Comparison of ENCODE assay signal across 8 mouse cellular contexts in the genomic region with DNA sequence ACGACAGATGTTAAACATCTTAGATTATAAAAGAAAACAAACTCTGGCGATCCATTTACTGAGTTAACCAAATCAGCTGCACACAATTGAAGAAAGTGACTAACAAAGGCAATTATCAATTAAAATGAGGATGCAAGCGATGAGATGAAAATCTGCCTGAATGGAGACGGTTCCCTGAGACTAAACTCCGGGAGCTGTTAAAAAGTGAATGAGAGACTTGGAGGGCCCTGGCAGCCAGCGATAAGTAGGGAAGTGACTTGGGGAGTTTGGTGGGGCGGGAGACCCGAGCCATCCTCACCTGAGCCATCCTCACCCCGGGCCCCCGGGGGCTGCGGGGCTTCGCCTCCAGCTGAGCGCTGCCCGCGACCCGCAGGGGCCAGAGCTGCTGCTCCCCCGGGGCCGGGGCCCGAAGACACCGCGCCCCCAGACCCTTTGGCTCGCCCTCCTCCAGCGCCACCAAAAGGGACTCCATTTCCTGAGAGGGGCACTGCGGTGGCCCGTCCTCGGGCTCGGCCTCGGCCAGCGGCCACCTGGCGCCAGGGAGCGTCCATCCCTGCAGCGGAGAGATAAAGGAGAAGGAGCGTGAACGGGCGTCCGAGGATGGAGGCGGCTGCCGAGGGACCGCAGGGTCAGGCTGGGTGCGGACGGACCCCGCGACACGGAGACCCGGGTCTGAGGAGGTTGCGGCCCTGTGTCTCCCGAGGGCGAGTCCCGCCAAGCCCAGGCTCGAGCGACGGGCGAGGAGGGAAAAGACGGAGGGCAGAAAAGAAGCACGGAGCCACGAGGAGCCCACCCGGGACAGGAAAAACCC. TPM values are rescaled to one million over a fixed set of nuclear protein-coding genes. Genes with fewer than 3 reads are reported as not detected.
DNase-seq lines count a peak whose midpoint lies in the region; ATAC-seq and TF ChIP-seq lines count a peak whose summit lies in the region.

No protein-coding gene starts in this region.

- H3K27me3 ChIP-seq in Patski = no peaks in the 10 kb centered on the region
- no peaks in the 10 kb centered on the region for H3K27me3 ChIP-seq in embryonic facial prominence, embryonic 14.5 days (replicated peaks; ENCODE audit: control insufficient read depth, insufficient read depth, low read length)
- no peaks in the 10 kb centered on the region for H3K27me3 ChIP-seq in heart, embryonic 16.5 days (ENCODE audit: control insufficient read depth, insufficient read depth, low read length)
- no peaks in the 10 kb centered on the region for H3K27me3 ChIP-seq in liver, adult 2 months (ENCODE audit: control insufficient read depth, insufficient read depth, low read length)
- no peaks in the 10 kb centered on the region for H3K27me3 ChIP-seq in neural tube, embryonic 14.5 days (ENCODE audit: control insufficient read depth, insufficient read depth, low read length)

- H3K4me2 ChIP-seq in embryonic facial prominence, embryonic 14.5 days (ENCODE audit: low read depth, low read length) = peak overlapping the region; percentile 69
- peak overlapping the region; percentile 77 for H3K4me2 ChIP-seq in heart, embryonic 16.5 days (ENCODE audit: low read depth, low read length)
- peak overlapping the region; percentile 65 for H3K4me2 ChIP-seq in neural tube, embryonic 14.5 days (ENCODE audit: low read depth, low read length)

- peaks cover 6% of the 10 kb centered on the region; the same call in 1 of the 2 replicates for H3K79me2 ChIP-seq in liver, adult 2 months (ENCODE audit: control insufficient read depth, insufficient read depth, low read length)

- H3K9me3 ChIP-seq in embryonic facial prominence, embryonic 14.5 days (ENCODE audit: control insufficient read depth, low read length) = no peaks in the 10 kb centered on the region
- H3K9me3 ChIP-seq in heart, embryonic 16.5 days (replicated peaks; ENCODE audit: control insufficient read depth, low read length) = peaks cover 2% of the 10 kb centered on the region; the same call in 1 of the 2 replicates
- no peaks in the 10 kb centered on the region for H3K9me3 ChIP-seq in neural tube, embryonic 14.5 days (ENCODE audit: control insufficient read depth, low read length)

- under 1% methylated on average over 42 of the region's 57 CpGs for WGBS in embryonic facial prominence, embryonic 14.5 days
- WGBS in heart, embryonic 16.5 days = under 1% methylated on average over 57 of the region's 57 CpGs
- WGBS in liver, adult 2 months = 1% methylated on average over 57 of the region's 57 CpGs
- under 1% methylated on average over 56 of the region's 57 CpGs for WGBS in neural tube, embryonic 14.5 days

- peak overlapping the region; percentile 93 for H3K4me3 ChIP-seq in embryonic facial prominence, embryonic 14.5 days (ENCODE audit: low read depth, low read length)
- peak overlapping the region; percentile 60 for H3K4me3 ChIP-seq in heart, embryonic 16.5 days (ENCODE audit: low read length)
- peak overlapping the region; percentile 90 for H3K4me3 ChIP-seq in liver, adult 2 months (ENCODE audit: insufficient read depth, low read depth, low read length)
- H3K4me3 ChIP-seq in neural tube, embryonic 14.5 days (ENCODE audit: low read depth, low read length) = peak overlapping the region; percentile 92

- peak; percentile 55 for ATAC-seq in Patski
- peak; percentile 72 for ATAC-seq in embryonic facial prominence, embryonic 14.5 days (ENCODE audit: low read depth)
- ATAC-seq in heart, embryonic 16.5 days (replicated peaks; ENCODE audit: extremely low read depth, insufficient read depth, low FRiP score) = peak; percentile 62
- ATAC-seq in neural tube, embryonic 14.5 days (ENCODE audit: low read depth) = peak; percentile 72

- POLR2A ChIA-PET in Patski (lab: Charles Lee) = interaction anchor here (0.6 to 0.7 kb wide), 3 partner anchors 9 to 209 kb away, joined by 3 to 7 read pairs (median 3); no protein-coding TSS in a partner anchor

- no peak for TF ChIP-seq POLR2A in liver, adult 2 months (IDR thresholded peaks at IDR 0.05; ENCODE audit: extremely low read depth, insufficient read depth, low read length)

- H3K9ac ChIP-seq in embryonic facial prominence, embryonic 14.5 days (ENCODE audit: low read depth, low read length) = peak overlapping the region; percentile 90
- H3K9ac ChIP-seq in heart, embryonic 16.5 days (ENCODE audit: low read length) = peak overlapping the region; percentile 73
- H3K9ac ChIP-seq in liver, adult 2 months (ENCODE audit: low read depth, low read length) = peak overlapping the region; percentile 93
- peak overlapping the region; percentile 84 for H3K9ac ChIP-seq in neural tube, embryonic 14.5 days (replicated peaks; ENCODE audit: low read depth, low read length)

- TF ChIP-seq CTCF in Patski (IDR thresholded peaks at IDR 0.05) = no peak
- TF ChIP-seq CTCF in liver, adult 2 months (IDR thresholded peaks at IDR 0.05; ENCODE audit: low read depth, low read length) = no peak

- H3K27ac ChIP-seq in embryonic facial prominence, embryonic 14.5 days (replicated peaks; ENCODE audit: low read depth, low read length) = peak overlapping the region; percentile 58; the same call in 1 of the 2 replicates
- 0 out of 2 replicates have a peak overlapping the region, but pooled peaks have one; percentile 23 for H3K27ac ChIP-seq in heart, embryonic 16.5 days (ENCODE audit: low read length)
- peak overlapping the region; percentile 68 for H3K27ac ChIP-seq in liver, adult 2 months (replicated peaks; ENCODE audit: insufficient read depth, low read depth, low read length)
- H3K27ac ChIP-seq in neural tube, embryonic 14.5 days (ENCODE audit: low read depth, low read length) = peak overlapping the region; percentile 73

- in situ Hi-C loops in Patski (cut with MboI; ENCODE audit: low pct_unique_long_range_greater_than_20kb) = loop anchor here (5.0 kb wide), 1 partner anchor 88 kb away; a partner anchor contains a TSS

- DNase-seq in layer of hippocampus, adult 11-12 months (ENCODE audit: low spot score) = peak; percentile 31
- no peak for DNase-seq in layer of hippocampus, postnatal 10 days (ENCODE audit: low spot score in 2 of 2)
- DNase-seq in Patski (ENCODE audit: low read depth, low spot score) = peak; percentile 15
- peak; percentile 17 for DNase-seq in embryonic facial prominence, embryonic 14.5 days (ENCODE audit: low spot score)
- DNase-seq in liver, adult 2 months (ENCODE audit: extremely low read depth, low read depth, low spot score) = no peak
- no peak for DNase-seq in right cerebral cortex, postnatal 4 days

- 0 out of 2 replicates have a peak, but pooled peaks cover 6% of the 10 kb centered on the region for H3K4me1 ChIP-seq in embryonic facial prominence, embryonic 14.5 days (ENCODE audit: control insufficient read depth, insufficient read depth, low read length)
- peaks cover 6% of the 10 kb centered on the region for H3K4me1 ChIP-seq in heart, embryonic 16.5 days (ENCODE audit: control insufficient read depth, insufficient read depth, low read length)
- peaks cover 3% of the 10 kb centered on the region; the same call in 1 of the 2 replicates for H3K4me1 ChIP-seq in liver, adult 2 months (ENCODE audit: control insufficient read depth, insufficient read depth, low read length)
- H3K4me1 ChIP-seq in neural tube, embryonic 14.5 days (ENCODE audit: control insufficient read depth, insufficient read depth, low read length) = peaks cover 5% of the 10 kb centered on the region; the same call in 1 of the 2 replicates

- H3K36me3 ChIP-seq in embryonic facial prominence, embryonic 14.5 days (ENCODE audit: control insufficient read depth, insufficient read depth, low read length) = peaks cover 15% of the 10 kb centered on the region
- H3K36me3 ChIP-seq in heart, embryonic 16.5 days (ENCODE audit: control insufficient read depth, insufficient read depth) = peaks cover 3% of the 10 kb centered on the region; the same call in 1 of the 2 replicates
- H3K36me3 ChIP-seq in liver, adult 2 months (ENCODE audit: control insufficient read depth, insufficient read depth, low read length) = peaks cover 9% of the 10 kb centered on the region
- H3K36me3 ChIP-seq in neural tube, embryonic 14.5 days (ENCODE audit: control insufficient read depth, insufficient read depth, low read length) = no peaks in the 10 kb centered on the region

- CTCF ChIA-PET in Patski (lab: Charles Lee) = no interaction called here

RNA-seq across cellular contexts. Expression of a gene that starts 0.6 kb away (rescaled TPM):
- 10 to 100 TPM; 17.6 to 18.0 TPM for total RNA-seq in layer of hippocampus, postnatal 10 days (2021)
- 37.5 TPM for polyA plus RNA-seq in Patski (2021)
- polyA plus RNA-seq in embryonic facial prominence, embryonic 14.5 days (2014; fragmentation: Nextera tagmentation; extraction: Ambion mirVana) = 20.9 and 26.2 TPM in 2 replicates
- 7.3 and 8.3 TPM in 2 replicates for polyA plus RNA-seq in heart, embryonic 16.5 days (2015; fragmentation: Nextera tagmentation; extraction: Ambion mirVana)
- 6.9 and 9.7 TPM in 2 replicates for total RNA-seq in liver, adult 2 months (2014; rRNA removed)
- 3.3 and 6.0 TPM in 2 replicates for polyA plus RNA-seq in liver, adult 2 months (2012; rRNA removed)
- polyA plus RNA-seq in neural tube, embryonic 14.5 days (2014; fragmentation: Nextera tagmentation; extraction: Ambion mirVana) = 18.5 and 23.0 TPM in 2 replicates

RNA-seq across cellular contexts. Expression of a gene that starts 22.1 kb away (rescaled TPM):
- 1 to 10 TPM in 1 of 2 experiments, under 1 TPM in 1; 0.66 to 1.8 TPM for total RNA-seq in layer of hippocampus, postnatal 10 days (2021)
- polyA plus RNA-seq in Patski (2021) = not detected
- polyA plus RNA-seq in embryonic facial prominence, embryonic 14.5 days (2014; fragmentation: Nextera tagmentation; extraction: Ambion mirVana) = 0.74 and 1.1 TPM in 2 replicates
- polyA plus RNA-seq in heart, embryonic 16.5 days (2015; fragmentation: Nextera tagmentation; extraction: Ambion mirVana) = 0.12 TPM in 1 of 2 replicates, not detected in the other
- total RNA-seq in liver, adult 2 months (2014; rRNA removed) = not detected in 2 replicates
- polyA plus RNA-seq in liver, adult 2 months (2012; rRNA removed) = not detected in 2 replicates
- 5.9 and 6.9 TPM in 2 replicates for polyA plus RNA-seq in neural tube, embryonic 14.5 days (2014; fragmentation: Nextera tagmentation; extraction: Ambion mirVana)

RNA-seq across cellular contexts. Expression of a gene that starts 28.4 kb away (rescaled TPM):
- 1 to 10 TPM; 1.9 to 2.2 TPM for total RNA-seq in layer of hippocampus, postnatal 10 days (2021)
- polyA plus RNA-seq in Patski (2021) = not detected
- 0.56 and 0.81 TPM in 2 replicates for polyA plus RNA-seq in embryonic facial prominence, embryonic 14.5 days (2014; fragmentation: Nextera tagmentation; extraction: Ambion mirVana)
- 0.21 TPM in 1 of 2 replicates, not detected in the other for polyA plus RNA-seq in heart, embryonic 16.5 days (2015; fragmentation: Nextera tagmentation; extraction: Ambion mirVana)
- not detected in 2 replicates for total RNA-seq in liver, adult 2 months (2014; rRNA removed)
- not detected in 2 replicates for polyA plus RNA-seq in liver, adult 2 months (2012; rRNA removed)
- polyA plus RNA-seq in neural tube, embryonic 14.5 days (2014; fragmentation: Nextera tagmentation; extraction: Ambion mirVana) = 7.3 TPM in 2 replicates

RNA-seq across cellular contexts. Expression of a gene that starts 54.6 kb away (rescaled TPM):
- total RNA-seq in layer of hippocampus, postnatal 10 days (2021) = under 1 TPM in 1 of 2 experiments, not detected in 1; 0.16 TPM
- 0.45 TPM for polyA plus RNA-seq in Patski (2021)
- 4.5 and 5.3 TPM in 2 replicates for polyA plus RNA-seq in embryonic facial prominence, embryonic 14.5 days (2014; fragmentation: Nextera tagmentation; extraction: Ambion mirVana)
- 46.0 and 53.0 TPM in 2 replicates for polyA plus RNA-seq in heart, embryonic 16.5 days (2015; fragmentation: Nextera tagmentation; extraction: Ambion mirVana)
- total RNA-seq in liver, adult 2 months (2014; rRNA removed) = 0.13 and 0.46 TPM in 2 replicates
- polyA plus RNA-seq in liver, adult 2 months (2012; rRNA removed) = 0.10 TPM in 1 of 2 replicates, not detected in the other
- polyA plus RNA-seq in neural tube, embryonic 14.5 days (2014; fragmentation: Nextera tagmentation; extraction: Ambion mirVana) = 1.2 and 2.4 TPM in 2 replicates

Comparison
In these comparisons a context has a peak if more than half of its experiments do, and no peak if none do; other contexts are left out.
1. DNase-seq: peak in layer of hippocampus, adult 11-12 months (single experiment), Patski (single experiment) and embryonic facial prominence, embryonic 14.5 days (single experiment); none in layer of hippocampus, postnatal 10 days (0 of 2), liver, adult 2 months (single experiment) and right cerebral cortex, postnatal 4 days (single experiment).
2. H3K27ac ChIP-seq: peak in every context shown above with its lines; median percentile 73 in neural tube, embryonic 14.5 days; 68 in liver, adult 2 months; 58 in embryonic facial prominence, embryonic 14.5 days; 23 in heart, embryonic 16.5 days.
3. Peak in every context shown above with its lines, with median percentiles within 50 percentile points of each other: ATAC-seq, H3K4me2 ChIP-seq, H3K4me3 ChIP-seq and H3K9ac ChIP-seq.